Mouse (Mus musculus) bone marrow, adult 2 months (tissue): ENCODE data around the gene Pcgf2. TPM values are rescaled to one million over a fixed set of nuclear protein-coding genes. Genes with fewer than 3 reads are reported as not detected.
A peak's percentile ranks its signal among the peaks of the same experiment; 100 is the strongest.

Experiments
- H3K27ac ChIP-seq: fragments of 200-500 bp; 2 replicates; pipeline ENCODE4 v1.5.1; 2012; ENCODE audit warnings: low read depth, mild to moderate bottlenecking, control low read depth, inconsistent platforms, low read length; ENCODE audit not compliant: control insufficient read depth, poor library complexity, insufficient read depth
- H3K4me1 ChIP-seq: fragments of 200-500 bp; 2 replicates; pipeline ENCODE4 v1.6.1; 2011; ENCODE audit warnings: low read length; ENCODE audit not compliant: control insufficient read depth, insufficient read depth
- H3K4me3 ChIP-seq: fragments of 200-500 bp; replicated peaks from 2 replicates; pipeline ENCODE3; 2011; ENCODE audit warnings: mild to moderate bottlenecking, low read depth, low read length, control low read depth; ENCODE audit not compliant: control insufficient read depth
- CTCF ChIP-seq: fragments of 200-500 bp; IDR thresholded peaks from 2 replicates; pipeline ENCODE4 v1.5.1; 2011; ENCODE audit warnings: low read length, control low read depth; ENCODE audit not compliant: control insufficient read depth, insufficient read depth
- POLR2A ChIP-seq: fragments of 200-500 bp; IDR thresholded peaks from 2 replicates; pipeline ENCODE4 v1.6.1; 2011; ENCODE audit warnings: low read depth, mild to moderate bottlenecking, control low read depth, low read length, borderline replicate concordance; ENCODE audit not compliant: control insufficient read depth
- WGBS: fragments of 180-500 bp; shearing (Covaris S2); methylation state at CpG from one replicate; pipeline ENCODE4 v1.1.7; 2018; 5-methylcytosine and 5-hydroxymethylcytosine counted together
- polyA plus RNA-seq: library from polyadenylated mRNA; stranded (reverse); fragments of >200 nt; gene quantifications from 2 replicates; pipeline ENCODE4 v1.2.4, GENCODE M21; 2011; ENCODE audit warnings: low replicate concordance; ENCODE audit not compliant: missing spikeins, insufficient read depth, insufficient read length

Gene Pcgf2
- polyA plus RNA-seq, 1 experiment = 10.7 TPM

DNA sequence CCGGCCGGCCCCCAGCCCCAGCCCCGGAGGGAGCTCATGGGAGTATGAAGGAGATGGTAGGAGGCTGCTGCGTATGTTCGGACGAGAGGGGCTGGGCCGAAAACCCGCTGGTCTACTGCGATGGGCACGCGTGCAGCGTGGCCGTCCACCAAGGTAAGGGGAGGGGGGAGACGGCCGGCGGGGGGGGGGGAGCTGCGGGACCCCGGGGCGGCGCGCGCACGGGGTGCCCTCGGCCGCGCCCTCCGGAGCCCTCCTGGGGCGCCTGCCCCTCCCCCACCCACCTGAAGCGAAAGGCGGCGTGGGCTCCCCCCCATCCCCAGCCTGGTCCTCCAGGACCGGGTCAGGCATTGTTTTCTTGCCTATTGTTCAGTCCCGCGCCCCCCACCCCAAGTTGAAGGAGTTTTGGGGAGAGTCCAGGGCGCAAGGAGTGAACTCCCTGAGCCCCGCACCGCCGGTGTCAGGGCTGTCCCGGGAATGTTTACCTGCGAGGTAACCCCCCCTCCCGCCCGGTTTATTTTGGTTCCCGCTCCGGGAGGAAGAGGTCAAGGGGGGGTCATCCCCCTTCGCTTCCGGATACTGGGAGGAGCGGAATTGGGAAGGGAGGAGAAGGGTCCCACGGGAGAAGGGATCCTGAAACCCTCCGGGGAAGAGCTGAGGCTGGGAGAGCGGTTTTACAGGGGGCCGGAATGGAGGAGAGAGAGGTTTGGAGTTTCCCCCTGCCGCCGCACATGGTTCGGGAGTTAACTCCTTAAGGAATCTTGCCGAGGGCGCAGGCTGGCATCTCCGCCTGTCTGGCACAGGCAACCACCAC, 36.6 kb downstream of the Pcgf2 start:
- TF ChIP-seq CTCF (no peak), POLR2A (no peak)
- Histone ChIP-seq H3K4me1 (no peaks in the 10 kb centered on the region; the same call in 1 of the 2 replicates), H3K27ac (peak overlapping the region; percentile 29; the same call in 1 of the 2 replicates), H3K4me3 (peak overlapping the region; percentile 68)
- 2% methylated on average over 41 of the region's 57 CpGs for WGBS

DNA sequence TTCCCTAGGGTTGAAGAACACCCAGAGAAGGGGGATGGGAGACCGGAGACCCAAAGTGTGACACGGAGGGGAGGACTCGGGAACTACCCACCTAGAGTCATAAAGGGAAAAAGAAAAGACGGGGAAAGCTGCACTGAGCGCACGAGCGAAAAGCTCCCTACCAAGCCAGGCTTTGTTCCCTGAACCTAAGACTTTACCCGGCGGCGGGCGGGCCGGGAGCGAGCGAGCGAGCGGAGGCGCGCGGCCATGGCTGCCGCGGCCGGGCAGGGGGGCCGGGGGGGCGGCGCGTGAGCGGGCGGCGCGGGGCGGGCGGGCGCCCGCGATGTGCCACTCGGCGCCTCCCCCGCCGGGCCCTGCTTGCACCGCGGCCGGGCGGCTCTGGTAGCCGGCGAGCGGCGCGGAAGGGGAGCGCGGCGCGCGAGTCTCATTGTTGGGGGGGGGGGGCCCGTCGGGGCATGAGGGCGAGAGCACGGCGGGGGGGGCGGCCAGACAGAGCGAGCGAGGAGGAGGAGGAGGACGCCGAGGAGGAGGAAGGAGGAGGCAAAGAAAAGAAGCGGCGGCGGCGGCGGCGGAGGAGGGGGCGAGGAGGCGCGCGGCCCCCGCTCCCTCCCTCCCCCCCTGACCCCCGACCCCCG, 37.3 kb downstream of the Pcgf2 start, which contains the start of gene Mllt6:
Gene Mllt6 (plus strand): TSS at position 522 of the 635 bp plus-strand sequence.
- no peak for TF ChIP-seq CTCF
- H3K4me1 ChIP-seq = no peaks in the 10 kb centered on the region; the same call in 1 of the 2 replicates
- peak within 1 kb of the TSS; percentile 68 for H3K4me3 ChIP-seq
- H3K27ac ChIP-seq = peak within 1 kb of the TSS; percentile 56
- 4% methylated on average over 55 of the region's 76 CpGs for WGBS

DNA sequence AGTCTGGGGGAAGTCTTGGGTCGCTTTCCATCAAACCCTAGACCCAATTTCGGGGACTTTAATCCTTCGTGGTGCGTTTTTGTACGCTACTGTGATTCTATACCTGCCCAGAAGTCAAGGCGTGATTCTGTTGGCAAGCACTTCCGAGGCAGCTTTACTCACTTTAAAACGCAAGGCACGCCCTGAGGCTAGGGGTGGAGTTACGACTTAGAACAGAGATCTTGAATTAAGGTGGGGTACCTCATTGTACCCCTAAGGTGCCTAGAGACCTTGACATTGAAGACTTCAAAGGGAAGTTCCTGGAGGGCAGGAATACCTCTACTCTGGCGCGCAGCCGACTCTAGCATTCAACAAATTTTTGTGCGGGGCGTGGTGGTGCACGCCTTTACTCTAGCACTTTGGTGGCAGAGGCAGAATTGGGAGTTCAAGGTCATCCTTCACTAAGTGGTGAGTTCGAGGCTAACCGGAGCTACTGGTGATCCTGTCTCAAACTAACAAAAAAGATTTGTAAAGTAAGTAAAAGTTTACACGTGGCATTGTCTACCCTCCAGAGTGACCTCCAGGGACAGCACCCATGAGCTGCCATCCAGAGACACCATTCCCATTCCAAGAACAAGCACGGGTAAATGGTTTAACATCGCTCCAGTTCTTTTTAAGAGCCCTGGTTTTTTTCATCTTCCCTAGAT, 37.9 kb downstream of the Pcgf2 start:
- Histone ChIP-seq H3K27ac (peak overlapping the region; percentile 82), H3K4me3 (peak overlapping the region; percentile 62), H3K4me1 (no peaks in the 10 kb centered on the region; the same call in 1 of the 2 replicates)
- 1% methylated on average over 21 of the region's 21 CpGs for WGBS
- TF ChIP-seq POLR2A = no peak
- TF ChIP-seq CTCF = no peak

DNA sequence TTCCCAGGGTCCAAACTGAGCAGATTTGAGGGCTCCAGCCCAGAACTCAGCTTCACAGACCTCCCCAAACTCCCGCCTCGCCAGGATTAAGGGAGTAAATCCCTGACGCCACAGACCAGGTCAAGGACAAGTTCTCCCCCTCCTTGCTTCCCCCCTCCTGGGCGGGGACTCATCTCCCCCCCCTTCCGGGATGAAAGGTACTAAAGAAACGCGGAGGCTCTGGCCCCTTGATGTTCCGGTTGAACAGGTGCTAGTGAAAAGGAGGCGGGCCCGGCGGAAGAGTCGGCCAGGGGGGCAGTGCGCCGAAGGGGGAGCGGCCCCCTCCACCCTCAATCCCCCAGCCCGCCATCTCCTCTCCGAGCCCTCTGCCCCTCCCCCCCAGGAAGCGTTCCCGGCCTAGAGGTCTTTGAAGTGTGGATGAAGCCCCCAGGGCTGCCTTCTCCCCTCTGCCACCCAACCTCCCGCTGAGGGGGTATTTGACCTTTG, 38.6 kb downstream of the Pcgf2 start:
- Histone ChIP-seq H3K27ac (peak overlapping the region; percentile 82), H3K4me3 (peak overlapping the region; percentile 39), H3K4me1 (peaks cover 1% of the 10 kb centered on the region; the same call in 1 of the 2 replicates)
- no peak for TF ChIP-seq POLR2A
- TF ChIP-seq CTCF = no peak
- WGBS = under 1% methylated on average over 20 of the region's 20 CpGs

DNA sequence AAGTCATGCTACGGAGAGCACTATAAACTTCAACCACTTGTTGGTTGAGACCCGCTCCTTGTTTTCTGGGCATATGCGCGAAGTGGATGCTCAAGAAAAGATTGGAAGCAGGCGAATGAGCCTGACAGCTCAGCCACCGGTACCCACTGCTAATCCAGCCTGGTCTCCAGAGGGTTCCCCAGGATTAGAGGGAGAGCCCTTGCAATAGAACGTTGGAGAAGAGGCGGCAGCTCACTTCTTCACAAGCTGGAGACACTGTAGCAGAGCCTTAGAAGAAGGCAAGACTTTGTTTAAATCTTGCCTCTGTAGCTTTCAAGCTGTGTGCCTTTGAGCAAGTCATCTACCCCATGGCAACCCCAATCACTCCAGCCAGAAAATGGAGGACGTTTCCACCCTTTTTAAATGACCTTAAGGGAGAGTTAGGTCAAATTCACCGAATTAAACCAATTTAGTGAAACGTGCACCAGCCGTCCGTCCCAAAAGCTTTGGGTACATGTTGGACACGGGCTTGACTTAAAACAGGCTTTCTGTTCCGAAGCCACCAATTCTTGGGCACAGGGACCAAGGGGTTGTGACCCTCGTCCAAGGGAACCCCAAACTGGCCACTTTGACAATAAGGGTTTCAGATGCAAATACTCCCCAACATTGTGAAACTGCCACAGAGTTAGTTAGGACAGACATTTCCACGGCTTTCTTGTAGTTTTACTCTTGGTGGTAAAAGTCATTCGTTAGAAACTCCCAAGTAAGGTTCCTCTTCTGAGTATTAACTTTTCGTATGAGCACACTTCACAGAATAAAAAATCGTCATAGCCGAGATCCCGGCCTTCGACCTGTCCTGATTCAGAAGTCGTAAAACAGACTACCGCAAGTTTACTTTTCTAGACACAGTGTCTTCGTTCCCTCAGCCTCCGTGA, 39.3 kb downstream of the Pcgf2 start:
- H3K4me3 ChIP-seq = peak overlapping the region; percentile 75
- H3K4me1 ChIP-seq = peaks cover 1% of the 10 kb centered on the region; the same call in 1 of the 2 replicates
- peak overlapping the region; percentile 82 for H3K27ac ChIP-seq
- WGBS = 1% methylated on average over 27 of the region's 27 CpGs
- TF ChIP-seq CTCF (no peak), POLR2A (no peak)

DNA sequence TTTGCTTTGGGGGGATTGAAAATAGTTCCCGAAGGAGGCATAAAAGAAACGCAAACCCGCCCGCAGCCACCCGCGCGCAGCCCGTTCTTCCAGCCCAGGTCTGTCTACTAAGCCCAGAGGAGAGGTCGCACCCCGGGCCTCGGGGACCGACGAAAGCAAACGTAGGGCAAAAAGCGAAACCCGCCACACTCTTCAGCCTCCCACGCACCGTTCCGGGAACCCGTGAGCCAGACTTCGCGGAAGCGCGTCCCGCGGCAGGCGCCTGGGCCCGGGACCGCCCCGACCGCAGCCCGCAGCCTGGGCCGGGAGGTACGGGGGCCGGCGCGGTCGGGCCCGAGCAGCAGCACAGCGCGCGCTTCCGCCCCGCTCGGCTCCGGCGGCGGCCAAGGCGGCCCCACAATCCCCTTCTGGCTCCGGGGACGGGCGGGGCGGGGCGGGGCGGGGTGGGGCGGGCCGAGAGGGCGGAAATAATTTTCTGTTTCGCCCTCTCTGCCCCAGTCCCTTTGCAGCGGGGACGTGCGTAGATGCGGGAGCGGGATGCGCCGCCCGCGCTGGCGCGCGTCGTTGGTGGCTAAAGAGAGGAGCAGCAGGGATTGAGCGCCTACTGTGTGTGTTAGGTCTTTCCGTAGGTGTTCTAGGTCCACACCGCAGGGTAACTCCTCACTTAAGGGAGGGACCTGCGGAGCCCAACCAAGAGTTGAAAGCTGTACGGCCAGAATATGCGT, 40.1 kb downstream of the Pcgf2 start:
- peaks cover 1% of the 10 kb centered on the region; the same call in 1 of the 2 replicates for H3K4me1 ChIP-seq
- peak overlapping the region; percentile 75 for H3K4me3 ChIP-seq
- under 1% methylated on average over 78 of the region's 78 CpGs for WGBS
- TF ChIP-seq POLR2A (peak; percentile 50; the same call in 1 of the 2 replicates), CTCF (no peak)
- H3K27ac ChIP-seq = peak overlapping the region; percentile 93
